Mouse (Mus musculus) gastrocnemius, postnatal 25 days (tissue): ENCODE data around the gene Col8a2. TPM values are rescaled to one million over a fixed set of nuclear protein-coding genes. Genes with fewer than 3 reads are reported as not detected.

Experiments
- DNase-seq: peaks from one replicate; pipeline ENCODE4 v3.0.0; 2022
- total RNA-seq, 2 experiments: library from RNA; stranded (reverse); gene quantifications; 1 replicate in 1 of 2; 2 replicates in 1 of 2; pipeline ENCODE4 v1.2.3; 2021

The Col8a2 gene
- total RNA-seq, 2 experiments from 2014 or later = 0.96 to 3.9 TPM

GRCm38 (mm10) chr4:126331751-126332150, 45.2 kb downstream of the Col8a2 start:
- DNase-seq = no peak

GRCm38 (mm10) chr4:126332358-126332757, 45.8 kb downstream of the Col8a2 start:
- DNase-seq = no peak

- DNase-seq = no peak
These were observed 52.9 kb downstream of the Col8a2 start for GRCm38 (mm10) chr4:126339461-126339860.

- DNase-seq = no peak
These were observed 56.9 kb downstream of the Col8a2 start for GRCm38 (mm10) chr4:126343451-126343850.

GRCm38 (mm10) chr4:126360069-126360468, 73.5 kb downstream of the Col8a2 start:
- no peak for DNase-seq

Other genes with a start within 250 kb of the Col8a2 start
- 10 to 100 TPM; 65.8 to 68.8 TPM for gene Mrps15, start 239.9 kb upstream of the Col8a2 start, total RNA-seq
- 1 to 10 TPM in 1 of 2 experiments, under 1 TPM in 1; 0.72 to 2.2 TPM for gene Oscp1, start 228.2 kb upstream of the Col8a2 start, total RNA-seq
- 1 to 10 TPM; 6.7 to 7.6 TPM for gene Lsm10, start 190.2 kb upstream of the Col8a2 start, total RNA-seq
- 10 to 100 TPM; 70.8 to 75.6 TPM for gene Stk40, start 182.8 kb upstream of the Col8a2 start, total RNA-seq
- 1 to 10 TPM; 6.3 to 6.8 TPM for gene Eva1b, start 139.0 kb upstream of the Col8a2 start, total RNA-seq
- 1 to 10 TPM in 1 of 2 experiments, under 1 TPM in 1; 0.94 to 1.3 TPM for gene Sh3d21, start 123.3 kb upstream of the Col8a2 start, total RNA-seq
- gene Thrap3, start 84.0 kb upstream of the Col8a2 start, total RNA-seq = 10 to 100 TPM; 90.9 to 92.4 TPM
- 100 to 1,000 TPM; 166 to 187 TPM for gene Map7d1, start 30.4 kb upstream of the Col8a2 start, total RNA-seq
- 10 to 100 TPM; 18.0 to 21.0 TPM for gene Trappc3, start 24.5 kb upstream of the Col8a2 start, total RNA-seq
- gene Adprhl2, start 34.9 kb downstream of the Col8a2 start, total RNA-seq = 1 to 10 TPM; 7.4 to 8.4 TPM
- gene Tekt2, start 38.9 kb downstream of the Col8a2 start, total RNA-seq = under 1 TPM; 0.31 to 0.88 TPM
- gene Ago3, start 142.8 kb downstream of the Col8a2 start, total RNA-seq = 10 to 100 TPM; 10.5 TPM
- gene Ago1, start 181.8 kb downstream of the Col8a2 start, total RNA-seq = 1 to 10 TPM; 5.6 to 6.8 TPM
- gene Ago4, start 246.7 kb downstream of the Col8a2 start, total RNA-seq = 1 to 10 TPM; 4.4 to 5.1 TPM